Mouse (Mus musculus) ES-E14 (cell line): ENCODE results near the gene Tjp2.

Experiments
- MAFK ChIP-seq: IDR thresholded peaks from 2 replicates; pipeline ENCODE4 v1.6.1; 2014; ENCODE audit warnings: mild to moderate bottlenecking, low read depth, low read length, inconsistent platforms; ENCODE audit not compliant: insufficient read depth
- ZNF384 ChIP-seq: IDR thresholded peaks from 2 replicates; pipeline ENCODE4 v1.6.1; 2012; ENCODE audit warnings: low read depth, low read length, inconsistent platforms

DNA sequence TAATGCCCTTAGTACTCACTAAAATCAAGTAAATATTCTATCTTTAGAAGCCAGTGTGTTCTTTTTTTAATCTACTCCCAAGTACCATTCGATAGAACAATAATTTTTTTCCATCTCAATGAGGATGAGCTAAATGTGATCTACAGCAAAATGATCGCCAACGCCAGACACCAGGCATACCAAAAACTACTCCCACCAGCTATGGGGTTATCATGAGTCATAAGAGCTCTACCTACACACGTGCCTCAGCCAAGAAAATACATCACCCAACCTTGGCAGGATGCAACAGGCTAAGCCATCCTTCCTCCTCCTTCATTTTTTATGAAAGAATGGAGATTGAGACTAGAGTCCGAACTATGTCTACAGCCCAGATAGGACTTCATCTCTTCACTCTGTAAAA is 31.9 kb downstream of the Tjp2 start:
- TF ChIP-seq MAFK = no peak
- no peak for TF ChIP-seq ZNF384
